Mouse (Mus musculus) CH12.LX (cell line): ENCODE results near the gene Bpifa5.
A peak's percentile ranks its signal among the peaks of the same experiment; 100 is the strongest.

Experiments used
- CHD2 ChIP-seq: IDR thresholded peaks from 2 replicates; pipeline ENCODE4 v1.6.1; 2011; ENCODE audit warnings: low read length, improper control_type of control experiment
- CTCF ChIP-seq, 2 experiments: IDR thresholded peaks in 1 of 2; conservative IDR thresholded peaks in 1 of 2; 2 replicates each; pipeline ENCODE4 v1.5.1; 2011 to 2012; ENCODE audit warnings: low read depth in 2 of 2, low read length in 2 of 2, improper control_type of control experiment in 1 of 2, inconsistent platforms in 1 of 2, mild to moderate bottlenecking in 1 of 2, moderate library complexity in 1 of 2
- EP300 ChIP-seq: IDR thresholded peaks from 2 replicates; pipeline ENCODE4 v1.6.1; 2011; ENCODE audit warnings: low read length, improper control_type of control experiment
- HCFC1 ChIP-seq: IDR thresholded peaks from 2 replicates; pipeline ENCODE4 v1.6.1; 2012; ENCODE audit warnings: low read depth, mild to moderate bottlenecking, inconsistent platforms, low read length, improper control_type of control experiment
- MYC ChIP-seq: IDR thresholded peaks from 2 replicates; pipeline ENCODE4 v1.6.1; 2011; ENCODE audit warnings: low read depth, mild to moderate bottlenecking, improper control_type of control experiment, low read length
- POLR2A ChIP-seq: IDR thresholded peaks from 2 replicates; pipeline ENCODE4 v1.6.1; 2011; ENCODE audit warnings: low read depth, mild to moderate bottlenecking, improper control_type of control experiment, low read length
- ZKSCAN1 ChIP-seq: IDR thresholded peaks from 2 replicates; pipeline ENCODE4 v1.6.1; 2012; ENCODE audit warnings: low read depth, inconsistent platforms, low read length, improper control_type of control experiment, borderline replicate concordance
- ZMIZ1 ChIP-seq: IDR thresholded peaks from 2 replicates; pipeline ENCODE4 v1.6.1; 2012; ENCODE audit warnings: low read depth, mild to moderate bottlenecking, inconsistent platforms, low read length, improper control_type of control experiment

DNA sequence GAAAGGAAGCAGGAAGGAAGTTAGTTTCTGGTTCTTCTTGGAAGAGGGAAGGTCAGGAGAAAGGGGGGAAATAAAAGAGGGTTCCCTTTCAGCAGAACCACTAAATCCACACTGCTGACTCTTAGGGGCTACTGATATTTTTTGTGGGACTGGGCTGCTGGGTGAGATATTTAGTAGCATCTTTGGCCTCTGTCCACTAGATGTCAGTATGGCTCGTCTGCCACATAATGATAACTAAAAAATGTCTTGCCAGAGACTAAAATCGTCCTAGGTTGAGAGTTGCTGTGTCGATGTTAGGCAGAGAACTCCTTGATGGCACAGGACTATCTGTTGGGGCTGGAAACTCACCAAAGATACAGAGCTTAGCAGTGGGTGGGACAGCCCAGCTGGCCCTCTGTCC is 46.7 kb downstream of the Bpifa5 start:
- TF ChIP-seq CTCF (conservative IDR thresholded peaks at IDR 0.05 in 1 of 2, IDR thresholded peaks at IDR 0.05 in 1 of 2; ENCODE audit: low read depth in 2 of 2, low read length in 2 of 2), result peak; percentile 39 to 74; a peak in 3 of 4 replicates
- TF ChIP-seq POLR2A, result no peak
- no peak for TF ChIP-seq EP300
- no peak for TF ChIP-seq ZMIZ1
- TF ChIP-seq CHD2, result no peak
- TF ChIP-seq HCFC1, result no peak
- no peak for TF ChIP-seq ZKSCAN1
- no peak for TF ChIP-seq MYC
